Mouse (Mus musculus) olfactory bulb, adult 2 months (tissue): ENCODE measurements around the gene Sync. TPM values are rescaled to one million over a fixed set of nuclear protein-coding genes. Genes with fewer than 3 reads are reported as not detected.

ENCODE experiments used
- H3K27ac ChIP-seq: fragments of 200-500 bp; 2 replicates; pipeline ENCODE4 v1.5.1; 2012; ENCODE audit warnings: low read depth, low read length; ENCODE audit not compliant: insufficient read depth
- H3K4me1 ChIP-seq: fragments of 200-500 bp; 2 replicates; pipeline ENCODE4 v1.6.1; 2012; ENCODE audit warnings: low read length; ENCODE audit not compliant: control insufficient read depth, insufficient read depth
- H3K4me3 ChIP-seq: fragments of 200-500 bp; 2 replicates; pipeline ENCODE4 v1.5.1; 2012; ENCODE audit warnings: mild to moderate bottlenecking, low read depth, low read length, moderate library complexity; ENCODE audit not compliant: insufficient read depth
- CTCF ChIP-seq: fragments of 200-500 bp; IDR thresholded peaks from 2 replicates; pipeline ENCODE4 v1.5.1; 2012; ENCODE audit warnings: low read depth, mild to moderate bottlenecking, low read length, moderate library complexity; ENCODE audit not compliant: insufficient read depth
- POLR2A ChIP-seq: fragments of 200-500 bp; IDR thresholded peaks from 2 replicates; pipeline ENCODE4 v1.6.1; 2012; ENCODE audit warnings: mild to moderate bottlenecking, low read depth, low read length, moderate library complexity; ENCODE audit not compliant: insufficient read depth
- WGBS: fragments of 180-500 bp; shearing (Covaris S2); methylation state at CpG from one replicate; pipeline ENCODE4 v1.1.7; 2018; 5-methylcytosine and 5-hydroxymethylcytosine counted together
- polyA plus RNA-seq: library from polyadenylated mRNA; stranded (reverse); fragments of >200 nt; gene quantifications from 2 replicates; pipeline ENCODE4 v1.2.4, GENCODE M21; 2012; ENCODE audit warnings: low replicate concordance; ENCODE audit not compliant: missing spikeins, insufficient read depth, insufficient read length

Sync gene
- polyA plus RNA-seq, 1 experiment: not detected

DNA sequence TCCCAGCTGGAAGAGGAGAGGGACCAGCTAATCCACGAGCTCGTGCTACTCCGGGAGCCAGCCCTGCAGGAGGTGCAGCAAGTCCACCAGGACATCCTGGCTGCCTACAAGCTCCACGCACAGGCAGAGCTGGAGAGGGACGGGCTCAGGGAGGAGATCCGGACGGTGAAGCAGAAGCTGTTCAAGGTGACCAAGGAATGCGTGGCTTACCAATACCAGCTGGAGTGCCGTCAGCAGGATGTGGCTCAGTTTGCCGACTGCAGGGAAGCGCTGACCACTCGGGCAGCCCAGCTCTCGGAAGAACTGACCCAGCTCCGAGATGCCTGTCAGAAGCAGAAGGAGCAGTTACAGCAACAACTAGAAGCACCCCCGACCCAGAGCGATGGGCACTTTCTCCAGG lies 6.3 kb downstream of the Sync start:
- Histone ChIP-seq H3K4me3 (no peak overlapping the region), H3K4me1 (no peaks in the 10 kb centered on the region), H3K27ac (no peak overlapping the region)
- 56% methylated on average over 16 of the region's 16 CpGs for WGBS
- TF ChIP-seq CTCF (no peak), POLR2A (no peak)

GRCm38 (mm10) chr4:129295188-129295587 lies 7.8 kb downstream of the Sync start:
- TF ChIP-seq POLR2A: no peak
- no peak for TF ChIP-seq CTCF
- 73% methylated on average over 2 of the region's 2 CpGs for WGBS
- Histone ChIP-seq H3K27ac (no peak overlapping the region), H3K4me1 (no peaks in the 10 kb centered on the region), H3K4me3 (no peak overlapping the region)

DNA sequence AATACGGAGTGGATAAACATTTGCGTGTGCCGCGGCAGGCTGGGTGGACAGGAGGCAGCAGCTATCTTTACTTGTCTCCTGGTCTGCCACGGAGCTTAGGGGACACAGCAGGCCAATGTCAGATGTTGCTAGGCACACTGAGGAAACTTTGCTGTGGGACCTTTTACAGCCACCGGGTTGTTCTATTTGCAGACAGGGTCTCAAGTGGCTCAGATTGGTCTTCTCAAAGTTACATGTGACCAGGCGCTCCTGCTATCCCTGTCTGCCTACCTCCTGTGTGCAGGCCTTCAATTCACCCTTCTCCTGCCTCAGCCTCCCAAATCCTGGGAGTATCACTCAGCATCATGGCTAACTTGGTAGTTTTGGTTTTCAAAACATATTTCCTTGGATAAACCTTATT lies 8.6 kb downstream of the Sync start:
- TF ChIP-seq POLR2A (no peak), CTCF (no peak)
- 86% methylated on average over 7 of the region's 7 CpGs for WGBS
- no peak overlapping the region for H3K4me3 ChIP-seq
- H3K27ac ChIP-seq: no peak overlapping the region
- H3K4me1 ChIP-seq: no peaks in the 10 kb centered on the region

- 82% methylated on average over 4 of the region's 4 CpGs for WGBS
- TF ChIP-seq CTCF (no peak), POLR2A (no peak)
- Histone ChIP-seq H3K4me3 (no peak overlapping the region), H3K27ac (no peak overlapping the region), H3K4me1 (no peaks in the 10 kb centered on the region)
Measured at GRCm38 (mm10) chr4:129297724-129298123, 10.3 kb downstream of the Sync start.

DNA sequence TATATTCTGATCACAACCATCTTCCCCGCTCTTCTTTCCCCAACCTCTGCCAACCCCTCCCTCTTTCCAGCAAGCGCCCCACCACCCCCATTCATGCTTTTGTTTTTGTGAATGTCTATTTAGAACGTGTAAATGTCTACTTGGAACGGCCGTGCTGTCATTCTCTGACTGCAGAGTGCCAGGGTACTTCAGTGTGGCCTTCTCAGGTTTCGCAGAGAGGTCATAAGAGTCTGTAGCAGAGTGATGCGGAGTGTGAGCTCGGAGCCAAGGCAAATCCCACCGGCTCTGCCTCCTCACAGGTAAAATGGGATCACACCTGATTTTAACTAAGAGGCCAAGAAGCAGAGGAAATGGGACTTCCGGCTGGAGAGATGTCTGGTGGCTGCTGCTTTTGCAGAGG lies 11.7 kb downstream of the Sync start:
- 64% methylated on average over 10 of the region's 10 CpGs for WGBS
- H3K27ac ChIP-seq: no peak overlapping the region
- H3K4me1 ChIP-seq: no peaks in the 10 kb centered on the region
- TF ChIP-seq CTCF (no peak), POLR2A (no peak)
- H3K4me3 ChIP-seq: no peak overlapping the region

- no peaks in the 10 kb centered on the region for H3K4me1 ChIP-seq
- no peak overlapping the region for H3K4me3 ChIP-seq
- 72% methylated on average over 5 of the region's 5 CpGs for WGBS
- TF ChIP-seq CTCF: no peak
- TF ChIP-seq POLR2A: no peak
- no peak overlapping the region for H3K27ac ChIP-seq
Measured at GRCm38 (mm10) chr4:129303401-129303800, 16.0 kb downstream of the Sync start.

GRCm38 (mm10) chr4:129303816-129304215 lies 16.4 kb downstream of the Sync start:
- no peak overlapping the region for H3K27ac ChIP-seq
- TF ChIP-seq CTCF (no peak), POLR2A (no peak)
- H3K4me1 ChIP-seq: no peaks in the 10 kb centered on the region
- no peak overlapping the region for H3K4me3 ChIP-seq
- 84% methylated on average over 9 of the region's 9 CpGs for WGBS

DNA sequence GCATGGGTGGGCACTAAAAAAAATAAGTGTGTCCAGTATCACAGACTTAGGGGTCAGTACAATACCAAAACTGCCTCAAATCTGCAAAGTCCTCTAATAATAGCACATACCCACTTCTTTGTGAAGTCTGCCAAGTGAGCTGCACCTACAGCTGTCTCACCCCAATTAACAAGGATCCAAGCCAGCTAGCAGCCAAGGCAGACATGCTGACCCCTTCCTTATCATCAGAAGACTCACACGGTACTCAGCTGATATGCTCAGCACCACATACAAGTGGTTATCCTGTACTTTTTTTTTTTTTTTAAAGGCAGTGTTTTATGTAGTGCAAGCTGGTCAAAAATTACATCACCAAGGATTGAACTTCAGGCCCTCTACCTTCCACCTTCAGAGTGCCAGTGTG lies 16.9 kb downstream of the Sync start:
- H3K4me3 ChIP-seq: no peak overlapping the region
- H3K27ac ChIP-seq: no peak overlapping the region
- TF ChIP-seq CTCF: no peak
- TF ChIP-seq POLR2A: no peak
- 53% methylated on average over 1 of the region's 1 CpGs for WGBS
- no peaks in the 10 kb centered on the region for H3K4me1 ChIP-seq

DNA sequence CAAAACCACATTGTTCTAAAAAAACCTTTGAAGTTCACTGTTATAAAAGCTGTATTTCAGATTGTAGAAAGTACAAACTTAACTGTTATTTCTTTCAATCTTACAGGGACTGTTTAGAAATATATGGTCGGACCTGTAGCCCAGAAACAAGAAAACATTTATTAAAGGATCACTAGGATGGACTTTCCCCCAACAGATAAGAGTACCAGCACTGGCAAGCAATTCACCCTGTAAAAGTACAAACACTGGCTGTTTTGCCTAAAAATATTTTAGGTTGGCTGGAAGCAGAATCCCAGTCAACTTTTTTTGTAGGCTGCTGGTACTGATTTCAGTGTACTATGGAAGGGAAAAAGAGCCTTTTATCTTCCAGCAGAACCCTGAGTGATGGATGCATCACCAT lies 20.5 kb downstream of the Sync start:
- WGBS: 89% methylated on average over 1 of the region's 1 CpGs
- H3K4me3 ChIP-seq: no peak overlapping the region
- H3K4me1 ChIP-seq: no peaks in the 10 kb centered on the region
- no peak overlapping the region for H3K27ac ChIP-seq
- no peak for TF ChIP-seq CTCF

DNA sequence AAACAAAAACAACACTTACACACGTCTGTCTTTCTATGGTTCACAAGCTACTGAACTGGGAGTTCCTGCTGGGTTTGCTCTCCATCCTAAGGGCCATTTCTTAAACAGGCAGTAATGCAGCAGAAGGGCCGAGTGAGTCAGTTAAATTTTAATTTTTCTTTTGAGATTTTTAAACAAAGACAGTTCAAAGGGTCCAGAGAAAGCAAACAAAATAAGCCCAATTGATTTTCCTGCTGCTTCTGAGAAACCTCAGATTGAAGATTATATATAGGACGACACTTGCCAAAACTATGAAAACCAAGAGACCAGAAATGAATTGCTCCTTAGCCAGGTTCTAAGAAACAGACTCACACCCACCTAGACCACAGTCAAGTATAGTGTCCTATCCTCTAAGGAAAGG lies 26.5 kb downstream of the Sync start:
- no peaks in the 10 kb centered on the region for H3K4me1 ChIP-seq
- whole genome bisulfite sequencing: 69% methylated on average over 3 of the region's 3 CpGs

More for the DNA sequence above, 26.5 kb downstream of the Sync start:
- Histone ChIP-seq H3K4me3 (no peak overlapping the region), H3K27ac (no peak overlapping the region)
- TF ChIP-seq CTCF: no peak
